Mouse (Mus musculus) CD4-positive, CD25-positive, alpha-beta regulatory T cell (primary cell): ENCODE results near the gene Ddhd1. TPM values are rescaled to one million over a fixed set of nuclear protein-coding genes. Genes with fewer than 3 reads are reported as not detected.

ENCODE experiments used
- polyA plus RNA-seq: library from polyadenylated mRNA; unstranded; fragments of 100-300 nt; shearing (Covaris generic); gene quantifications from one replicate; pipeline ENCODE4 v1.2.1, GENCODE M21; 2017

Gene Ddhd1
- polyA plus RNA-seq: 29.3 TPM

GRCm38 (mm10) chr14:45657641-45658611 is at the start of gene Ddhd1:
Gene Ddhd1, minus strand, starts transcription at chr14:45658143.

Other genes with a start within 250 kb of the Ddhd1 start
- gene Fermt2, start 128.0 kb downstream of the Ddhd1 start, polyA plus RNA-seq: 0.11 TPM